Mouse (Mus musculus) megakaryocyte progenitor cell, adult 5-6 weeks (primary cell): Measurements from ENCODE around the gene Trim11. TPM values are rescaled to one million over a fixed set of nuclear protein-coding genes. Genes with fewer than 3 reads are reported as not detected.
A peak's percentile ranks its signal among the peaks of the same experiment; 100 is the strongest.
"Not testable (repeated sequence)": the region's sequence is repeated elsewhere in the genome, so short reads cannot be mapped to it uniquely, and the experiment has no call there.

Experiments used
- ATAC-seq: replicated peaks from 2 replicates; pipeline ENCODE4 v1.8.0; 2016; ENCODE audit warnings: mild to moderate bottlenecking, moderate TSS enrichment, inconsistent platforms; ENCODE audit not compliant: poor library complexity
- total RNA-seq, 2 experiments: library from RNA; stranded (forward) in 1 of 2; stranded (reverse) in 1 of 2; fragments of 157-497, 149-512 nt in 1 of 2; fragments of 200-1000 nt in 1 of 2; gene quantifications; 2 replicates each; pipeline versions ENCODE4 v1.2.3 to v1.2.4; 2015 to 2017

The Trim11 gene
- total RNA-seq (2015) (24.0 and 25.0 TPM in 2 replicates), total RNA-seq (2017) (25.9 and 32.8 TPM in 2 replicates)

GRCm38 (mm10) chr11:58978027-58978705 lies at the start of gene Trim11:
TSS of gene Trim11 (plus strand) at chr11:58978093.
- peak; percentile 43 for ATAC-seq

DNA sequence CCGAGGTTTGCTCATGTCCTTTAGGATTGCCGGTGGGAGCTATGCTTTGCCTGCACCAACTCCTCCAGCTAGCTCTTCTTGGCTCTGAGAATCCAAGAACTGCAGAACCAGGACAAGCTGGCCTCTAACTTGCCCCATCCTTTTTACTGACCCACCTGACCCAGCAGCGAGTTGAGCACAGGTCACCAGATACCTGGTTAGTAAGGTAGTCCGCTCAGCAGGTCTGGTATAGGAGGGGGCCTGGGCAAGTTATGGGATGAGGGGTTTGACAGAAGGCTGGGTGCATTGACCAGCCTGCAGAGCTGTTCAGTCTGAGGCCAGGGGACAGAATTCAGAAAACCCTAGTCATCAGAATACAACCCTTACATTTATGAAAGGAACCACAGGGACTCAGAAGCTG lies 48.8 kb upstream of the Trim11 start:
- no peak for ATAC-seq

GRCm38 (mm10) chr11:58929641-58930040 lies 48.3 kb upstream of the Trim11 start:
- ATAC-seq, result no peak

DNA sequence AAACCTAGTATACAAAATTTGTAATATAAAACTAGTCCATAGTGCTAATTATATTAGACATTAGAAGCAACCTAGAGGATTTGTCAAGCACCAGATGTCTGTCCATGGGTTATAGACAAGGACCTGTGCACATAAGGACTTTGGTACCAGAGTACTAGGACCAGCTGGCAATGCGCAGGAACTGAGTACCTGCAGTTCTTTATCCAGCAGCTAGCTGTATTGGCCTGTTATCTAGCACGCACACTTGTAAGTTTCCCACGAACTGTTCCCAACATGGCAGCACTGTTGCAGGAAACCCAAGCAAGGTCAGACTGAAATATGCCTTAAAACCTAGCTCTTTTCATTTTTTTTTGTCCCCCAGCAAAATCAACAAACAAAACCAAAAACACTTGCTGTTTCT lies 47.6 kb upstream of the Trim11 start:
- ATAC-seq, result no peak

GRCm38 (mm10) chr11:58931576-58931975 lies 46.3 kb upstream of the Trim11 start:
- ATAC-seq, result 0 out of 2 replicates have a peak, but pooled peaks have one; percentile 18

DNA sequence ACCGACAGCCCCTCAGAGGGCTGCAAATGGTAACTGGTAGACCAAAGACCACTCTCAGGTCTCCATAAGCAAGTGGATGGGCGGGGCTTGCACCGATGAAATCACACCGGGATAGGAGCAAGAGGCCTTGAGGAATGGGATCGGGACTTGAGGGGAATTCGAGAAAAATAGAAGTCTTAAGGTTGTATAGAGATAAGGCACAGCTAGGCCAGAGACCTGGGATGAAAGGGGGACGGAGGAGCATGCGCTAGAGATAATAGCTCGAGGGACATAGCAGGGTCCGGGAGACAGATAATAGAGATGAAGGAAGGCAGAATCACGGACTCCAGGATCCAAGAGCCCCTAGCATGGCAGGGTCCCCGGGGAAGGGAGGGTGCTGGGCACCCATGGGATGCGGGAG lies 40.0 kb upstream of the Trim11 start:
- 0 out of 2 replicates have a peak, but pooled peaks have one; percentile 7 for ATAC-seq

- peak; percentile 99 for ATAC-seq
Observed at GRCm38 (mm10) chr11:58938322-58939087, 39.4 kb upstream of the Trim11 start, which contains the start of gene Rnf187. TSS of gene Rnf187 (minus strand) at chr11:58938916.

DNA sequence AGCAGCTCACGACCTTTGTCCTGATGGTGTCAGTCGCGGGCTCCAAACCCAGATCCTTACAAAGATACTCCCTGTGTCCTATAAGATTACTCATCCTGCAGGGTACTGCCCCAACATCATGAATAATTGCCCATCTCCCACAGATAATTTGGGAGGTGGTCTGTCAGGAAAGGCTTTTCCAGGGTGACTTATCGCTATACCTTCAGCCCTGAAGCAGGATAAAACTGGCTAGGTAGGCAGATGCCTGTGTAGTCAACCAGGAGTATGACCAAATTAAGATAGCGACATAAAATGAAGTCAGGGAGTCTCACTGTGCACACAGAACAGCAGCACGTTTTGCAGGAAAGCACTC lies 38.8 kb upstream of the Trim11 start:
- no peak for ATAC-seq

- ATAC-seq, result no peak
Observed at GRCm38 (mm10) chr11:58944136-58944535, 33.8 kb upstream of the Trim11 start.

DNA sequence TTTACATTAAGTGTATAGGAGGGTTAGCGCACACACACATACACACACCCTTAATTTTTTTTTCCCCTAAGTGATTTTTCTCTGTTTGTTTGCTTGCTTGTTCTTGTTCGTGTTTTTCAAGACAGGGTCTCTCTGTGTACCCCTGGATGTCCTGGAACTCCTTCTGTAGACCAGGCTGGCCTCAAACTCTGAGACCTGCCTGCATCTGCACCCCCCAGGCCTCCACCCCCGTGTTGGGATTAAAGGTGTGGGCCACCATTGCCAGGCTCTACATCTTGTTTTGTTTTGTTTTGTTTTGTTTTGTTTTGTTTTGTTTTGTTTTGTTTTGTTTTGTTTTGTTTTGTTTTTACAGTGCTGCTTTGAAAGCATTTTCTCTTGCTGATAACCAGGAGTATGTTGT lies 30.6 kb upstream of the Trim11 start:
- ATAC-seq, result no peak

DNA sequence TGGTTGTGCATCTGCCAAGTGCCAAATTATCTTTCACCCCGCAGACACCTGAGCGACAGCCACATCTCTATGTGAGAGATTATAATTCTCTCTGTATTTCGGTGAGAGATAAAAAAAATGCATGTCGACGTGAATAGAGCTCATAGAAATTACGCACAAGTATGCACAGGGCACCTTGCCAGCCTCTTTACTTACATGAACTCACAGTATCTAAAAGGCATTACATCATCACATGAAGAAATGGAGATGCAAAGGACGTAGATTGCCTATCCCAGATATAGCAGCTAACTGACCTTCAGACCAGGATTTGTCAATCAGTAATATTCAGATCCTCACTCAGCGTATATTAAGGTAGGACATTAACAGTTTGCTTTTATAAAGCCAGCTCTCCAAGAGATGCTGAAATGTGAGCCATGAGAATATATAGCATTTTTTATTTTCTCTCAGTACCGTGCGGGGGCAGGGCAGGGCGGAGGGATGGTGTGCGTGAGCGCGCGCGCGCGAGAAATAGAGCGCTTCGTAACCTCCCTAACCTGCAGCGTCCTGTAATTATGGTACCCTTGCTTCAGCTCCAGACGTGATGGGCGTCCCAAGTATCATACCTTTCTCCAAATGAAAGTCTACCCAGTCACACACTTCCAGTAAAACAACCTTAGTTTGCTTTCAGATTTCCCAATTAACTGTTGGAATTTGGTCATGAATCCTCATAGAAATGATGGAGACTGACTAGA lies 29.9 kb upstream of the Trim11 start:
- ATAC-seq, result peak; percentile 52

DNA sequence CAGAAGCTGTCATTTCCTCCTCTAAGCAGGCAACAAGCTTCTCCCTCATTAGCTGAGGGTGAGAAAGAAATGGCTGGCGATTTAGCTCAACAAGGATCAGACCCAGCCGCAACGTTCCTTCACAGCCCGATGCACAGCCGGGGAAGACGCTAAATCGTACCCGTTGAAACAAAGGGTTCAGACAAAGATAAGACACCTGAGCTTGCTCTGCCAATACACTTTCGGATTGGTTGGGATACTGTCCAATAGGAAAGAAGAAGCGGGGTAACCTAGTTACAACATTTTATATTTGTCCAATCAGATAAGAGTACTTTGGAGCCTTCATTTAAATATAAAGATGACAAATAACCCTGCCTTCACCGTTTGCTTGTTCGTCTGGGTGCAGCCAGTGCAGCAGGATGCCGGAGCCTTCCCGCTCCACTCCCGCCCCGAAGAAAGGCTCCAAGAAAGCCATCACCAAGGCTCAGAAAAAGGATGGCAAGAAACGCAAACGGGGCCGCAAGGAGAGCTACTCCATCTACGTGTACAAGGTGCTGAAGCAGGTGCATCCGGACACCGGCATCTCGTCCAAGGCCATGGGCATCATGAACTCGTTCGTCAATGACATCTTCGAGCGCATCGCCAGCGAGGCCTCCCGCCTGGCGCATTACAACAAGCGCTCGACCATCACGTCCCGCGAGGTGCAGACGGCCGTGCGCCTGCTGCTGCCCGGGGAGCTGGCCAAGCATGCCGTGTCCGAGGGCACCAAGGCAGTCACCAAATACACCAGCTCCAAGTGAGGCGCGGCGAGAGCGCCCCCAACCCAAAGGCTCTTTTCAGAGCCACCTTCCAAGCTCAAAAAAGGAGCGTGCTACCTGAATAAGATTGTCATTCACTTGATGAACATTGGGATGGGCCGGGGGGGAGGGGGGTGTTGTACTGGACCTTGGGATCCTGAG lies 29.1 kb upstream of the Trim11 start, which contains the start of gene Hist3h2ba:
Hist3h2ba (plus strand) TSS at position 379 of the 938 bp plus-strand sequence.
- ATAC-seq, result peak; percentile 78

DNA sequence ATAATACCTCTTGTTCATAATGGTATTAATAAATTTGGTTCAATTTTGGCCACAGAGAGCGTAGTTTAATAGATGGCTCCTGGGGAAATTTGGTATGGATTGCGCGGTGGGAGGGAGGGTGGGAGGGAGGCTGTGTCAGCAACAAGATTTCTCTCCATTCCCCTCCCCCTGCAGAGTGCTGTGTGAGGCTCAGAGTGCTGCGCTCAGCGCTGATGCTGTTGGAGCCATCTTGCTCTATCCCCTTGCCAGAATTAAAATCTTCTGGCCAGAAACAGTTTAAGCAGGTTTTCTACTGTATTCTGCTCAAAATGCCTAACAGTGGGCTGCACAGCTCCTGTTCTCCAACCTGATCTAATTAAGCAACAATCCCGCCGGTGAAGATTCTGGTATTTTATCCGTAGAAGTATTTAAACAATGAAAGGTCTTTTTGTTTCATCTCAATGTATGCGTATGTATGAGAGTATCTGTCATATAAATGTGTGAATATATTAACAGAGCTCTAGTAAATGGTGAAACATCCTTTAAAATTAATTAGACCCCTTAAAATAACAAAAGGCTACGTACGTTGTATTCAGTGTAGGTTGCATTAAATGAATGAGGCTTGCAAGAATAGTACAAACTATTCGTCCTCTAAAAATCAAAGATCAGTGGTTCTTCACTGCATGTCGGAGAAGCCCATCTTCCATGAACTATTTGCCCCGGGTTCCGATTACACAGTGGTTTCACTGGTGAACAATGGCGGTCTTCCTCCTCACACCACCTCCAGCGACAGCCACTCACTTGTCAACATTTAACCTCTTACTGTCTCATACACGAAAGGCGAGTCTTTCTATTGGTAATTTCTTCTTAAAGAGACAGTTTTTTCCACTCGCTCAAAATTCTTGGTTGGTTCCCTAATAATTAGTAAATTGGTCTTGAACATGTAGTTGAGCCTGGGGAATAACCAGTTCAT lies 28.1 kb upstream of the Trim11 start:
- no peak for ATAC-seq

- ATAC-seq, result no peak
Observed at GRCm38 (mm10) chr11:58951210-58951609, 26.7 kb upstream of the Trim11 start.

- peak; percentile 24; the same call in 1 of the 2 replicates for ATAC-seq
Observed at GRCm38 (mm10) chr11:58953351-58954169, 24.3 kb upstream of the Trim11 start.

DNA sequence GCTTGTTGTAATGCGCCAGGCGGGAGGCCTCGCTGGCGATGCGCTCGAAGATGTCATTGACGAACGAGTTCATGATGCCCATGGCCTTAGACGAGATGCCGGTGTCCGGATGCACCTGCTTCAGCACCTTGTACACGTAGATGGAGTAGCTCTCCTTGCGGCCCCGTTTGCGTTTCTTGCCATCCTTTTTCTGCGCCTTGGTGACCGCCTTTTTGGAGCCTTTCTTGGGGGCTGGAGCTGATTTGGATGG lies 23.8 kb upstream of the Trim11 start:
- ATAC-seq, result not testable (repeated sequence)

- ATAC-seq, result peak; percentile 70
Observed at GRCm38 (mm10) chr11:58954420-58955142, 23.3 kb upstream of the Trim11 start, which contains the start of the genes Hist3h2a and Trim17. TSS of gene Hist3h2a (plus strand) at chr11:58954685. TSS of gene Trim17 (plus strand) at chr11:58954685.
